Mouse (Mus musculus): ENCODE data around the gene Cmtm6.

DNA sequence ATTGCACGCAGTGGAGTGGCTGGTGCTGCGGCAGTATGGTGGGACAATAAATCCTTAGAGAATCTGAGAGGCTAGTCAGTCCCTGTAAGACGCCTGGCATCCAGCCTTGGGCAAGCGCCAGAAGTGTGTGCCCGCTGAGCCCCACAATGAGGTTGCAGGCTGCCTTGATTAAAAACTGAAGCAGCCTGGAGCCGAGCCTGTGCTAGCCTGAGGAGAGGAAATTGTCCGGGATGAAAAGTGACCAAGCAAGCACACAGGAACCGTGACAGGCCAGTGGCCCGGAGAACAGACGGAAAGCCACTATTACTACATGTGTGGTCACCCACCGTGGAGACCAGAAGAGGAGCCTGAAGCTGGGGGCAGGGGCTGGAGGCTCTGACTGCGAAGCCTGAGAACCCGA lies 36.1 kb downstream of the Cmtm6 start:
- TF ChIP-seq CTCF (IDR thresholded peaks at IDR 0.05; ENCODE audit: borderline replicate concordance, extremely low read depth, insufficient read depth, insufficient read length) (no peak), POLR2A (IDR thresholded peaks at IDR 0.05; ENCODE audit: borderline replicate concordance, extremely low read depth, insufficient read depth, insufficient read length, poor library complexity, severe bottlenecking) (no peak)

Data from brain, embryonic 14.5 days (tissue).